Mouse (Mus musculus): ENCODE measurements around the gene Selenov.
"Not testable (repeated sequence)": the region's sequence is repeated elsewhere in the genome, so short reads cannot be mapped to it uniquely, and the experiment has no call there.

DNA sequence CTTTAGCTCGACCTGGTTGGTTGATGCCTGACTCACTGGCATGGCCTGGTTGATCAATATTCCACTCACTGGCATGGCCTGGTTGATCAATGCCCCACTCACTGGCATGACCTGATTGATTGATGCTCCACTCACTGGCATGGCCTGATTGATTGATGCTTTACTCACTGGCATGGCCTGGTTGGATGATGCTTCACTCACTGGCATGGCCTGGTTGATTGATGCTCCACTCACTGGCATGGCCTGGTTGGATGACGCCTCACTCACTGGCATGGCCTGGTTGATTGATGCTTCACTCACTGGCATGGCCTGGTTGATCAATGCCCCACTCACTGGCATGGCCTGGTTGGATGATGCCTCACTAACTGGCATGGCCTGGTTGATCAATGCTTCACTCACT, 47.0 kb downstream of the Selenov start:
- TF ChIP-seq POLR2A (IDR thresholded peaks at IDR 0.05; ENCODE audit: extremely low read depth, insufficient read depth, low read length); CTCF (IDR thresholded peaks at IDR 0.05; ENCODE audit: low read depth, low read length): not testable (repeated sequence)

All from liver, adult 2 months (tissue).